Mouse (Mus musculus) neural tube, embryonic 10.5 days (tissue): ENCODE results near the gene Tmem117.

Experiments
- DNase-seq: peaks from one replicate; pipeline ENCODE4 v3.0.0-alpha.2; 2017; ENCODE audit warnings: low spot score; ENCODE audit errors: extremely low spot score

Tmem117 gene

DNA sequence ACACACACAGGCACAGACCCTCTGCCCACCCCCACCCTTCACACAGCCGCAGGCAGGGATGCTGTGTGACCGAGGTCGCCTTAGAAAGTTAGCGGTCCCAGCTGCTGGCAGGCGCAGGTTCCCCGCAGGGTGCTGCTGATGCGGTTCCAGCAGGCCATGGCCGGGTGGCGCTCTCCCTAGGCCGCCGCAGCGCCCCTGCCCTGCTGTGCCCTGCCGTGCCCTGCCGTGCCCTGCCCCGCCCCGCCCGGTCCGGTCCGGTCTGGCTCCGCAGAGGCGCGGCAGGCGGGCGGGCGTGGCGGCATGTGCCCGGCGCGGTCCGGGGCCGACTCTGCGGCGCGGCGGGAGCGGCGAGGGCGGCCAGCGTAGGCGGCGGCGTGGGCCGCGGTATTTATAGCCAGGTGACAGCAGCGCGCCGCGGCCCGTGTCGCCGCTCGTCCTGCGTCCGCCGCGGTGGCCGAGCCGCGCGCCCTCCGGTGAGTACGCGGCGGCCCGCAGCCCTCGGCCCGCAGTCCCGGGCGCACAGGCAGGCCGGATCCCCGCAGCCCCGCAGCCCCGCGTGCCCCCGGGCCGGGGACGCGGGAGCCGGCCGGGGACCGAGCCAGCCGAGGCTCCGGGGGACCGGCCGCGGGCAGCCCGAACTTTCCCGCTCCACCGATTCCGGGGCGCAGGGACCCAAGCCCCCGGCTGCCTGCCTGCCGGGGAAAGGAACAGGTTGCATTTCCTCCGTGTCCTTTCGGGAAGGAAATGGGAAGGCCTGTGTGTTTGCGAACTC lies at the start of gene Tmem117:
Gene Tmem117, plus strand, starts transcription at position 403 of the 772 bp plus-strand sequence.
- peak; percentile 62 for DNase-seq

DNA sequence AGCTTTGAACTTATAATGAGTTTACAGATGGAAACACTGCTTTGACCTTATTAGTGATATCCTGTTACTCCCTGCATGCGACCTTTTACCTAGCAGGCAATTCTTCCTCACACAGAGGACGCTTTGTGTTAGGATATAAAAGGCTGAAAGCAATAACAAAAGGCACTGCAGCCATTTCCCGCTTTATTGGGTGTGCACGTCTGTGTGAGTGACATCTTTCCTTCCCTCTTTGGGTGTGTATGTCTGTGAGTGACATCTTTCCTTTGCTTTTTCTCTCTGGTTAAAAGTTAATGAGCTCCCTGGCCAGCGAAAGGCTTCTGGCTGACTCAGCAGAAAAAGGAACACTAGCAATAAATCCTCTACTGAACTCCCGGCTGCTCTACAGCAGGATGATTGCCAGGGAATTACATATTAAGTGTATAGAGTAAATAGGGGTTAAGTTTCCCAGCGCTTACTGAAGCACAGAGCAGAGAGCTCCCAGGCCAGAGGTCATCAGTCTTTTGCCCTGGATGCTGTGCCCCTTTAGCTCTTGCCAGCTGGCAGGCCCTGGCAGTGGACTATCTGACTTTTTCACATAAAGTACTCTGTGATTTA lies 46.9 kb upstream of the Tmem117 start:
- DNase-seq: no peak

DNA sequence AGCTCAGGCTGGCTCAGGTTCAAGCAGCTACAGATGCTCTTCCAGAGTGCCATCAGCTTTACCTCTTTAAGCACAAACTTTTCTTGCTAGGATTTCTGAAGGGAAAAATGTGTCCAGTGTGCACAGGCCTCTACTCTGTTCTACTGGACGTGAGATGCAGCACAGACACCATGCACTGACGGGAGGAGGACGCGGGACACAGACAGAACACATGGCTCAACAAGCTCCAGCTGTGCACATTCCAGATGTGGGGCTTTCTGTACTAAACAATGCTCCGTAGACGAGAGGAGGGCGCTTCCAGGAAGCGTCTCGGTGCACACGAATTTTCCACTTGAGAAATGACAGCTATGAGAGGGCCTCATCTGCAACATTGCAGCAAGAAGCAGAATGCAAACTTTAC lies 45.9 kb upstream of the Tmem117 start:
- DNase-seq: no peak

DNA sequence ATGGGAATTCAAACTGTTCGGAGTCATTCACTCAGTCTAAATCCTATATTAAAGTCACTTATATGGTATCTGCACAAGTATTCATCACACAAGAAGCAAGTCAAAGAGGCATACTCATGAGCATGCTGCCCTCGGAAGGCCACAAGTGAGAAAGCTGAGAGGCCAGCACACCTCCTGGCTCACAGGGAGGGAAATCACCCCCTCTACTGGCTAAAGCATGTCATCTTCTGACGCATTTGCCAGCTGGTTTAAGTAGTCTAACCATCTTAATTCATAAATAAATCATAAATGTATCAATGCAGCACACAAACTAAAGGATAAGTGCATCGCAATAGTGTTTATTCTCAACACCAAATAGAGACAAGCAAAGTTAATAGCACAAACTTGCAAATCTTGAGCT lies 44.3 kb upstream of the Tmem117 start:
- DNase-seq: no peak

DNA sequence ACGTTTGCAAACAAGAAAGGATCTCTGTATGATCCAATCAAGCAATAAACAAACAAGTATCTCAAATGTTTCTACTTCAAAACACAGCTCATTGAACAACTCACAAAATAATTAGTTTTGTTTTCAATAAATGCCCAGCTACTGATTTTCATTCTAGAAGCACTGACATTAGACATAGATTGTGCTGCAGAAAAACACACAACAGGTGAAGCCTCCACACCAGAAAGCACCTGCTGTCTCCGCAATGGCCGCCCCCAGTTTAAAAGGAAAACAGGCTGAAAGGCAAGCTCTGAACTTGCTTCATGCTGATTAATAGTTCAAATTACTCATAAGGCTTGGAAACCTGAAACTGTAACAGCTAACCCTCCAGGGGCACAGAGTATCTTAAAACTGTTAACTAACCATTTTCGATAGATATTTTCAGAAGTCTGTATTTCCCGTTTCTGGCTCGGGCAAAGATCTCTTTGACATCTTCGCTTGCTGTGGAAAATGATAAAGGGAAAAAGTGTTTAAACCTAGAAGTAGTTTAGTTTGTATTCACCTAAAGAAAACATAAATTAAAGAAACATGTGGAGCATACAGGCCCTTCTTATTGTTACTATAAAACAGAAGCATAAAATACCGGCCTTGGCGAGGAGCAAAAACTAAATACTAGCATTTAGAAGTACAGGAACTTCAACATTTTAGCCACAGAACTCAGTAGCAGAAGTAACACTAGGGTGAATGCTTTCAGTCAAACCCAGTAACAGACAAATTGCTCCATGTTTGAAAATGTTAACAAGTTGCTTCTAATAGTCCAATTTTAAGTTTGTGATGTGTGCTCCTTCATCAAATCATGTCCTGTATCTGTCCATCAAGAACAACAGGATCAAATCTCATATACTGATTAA lies 41.0 kb upstream of the Tmem117 start:
- DNase-seq: no peak

DNA sequence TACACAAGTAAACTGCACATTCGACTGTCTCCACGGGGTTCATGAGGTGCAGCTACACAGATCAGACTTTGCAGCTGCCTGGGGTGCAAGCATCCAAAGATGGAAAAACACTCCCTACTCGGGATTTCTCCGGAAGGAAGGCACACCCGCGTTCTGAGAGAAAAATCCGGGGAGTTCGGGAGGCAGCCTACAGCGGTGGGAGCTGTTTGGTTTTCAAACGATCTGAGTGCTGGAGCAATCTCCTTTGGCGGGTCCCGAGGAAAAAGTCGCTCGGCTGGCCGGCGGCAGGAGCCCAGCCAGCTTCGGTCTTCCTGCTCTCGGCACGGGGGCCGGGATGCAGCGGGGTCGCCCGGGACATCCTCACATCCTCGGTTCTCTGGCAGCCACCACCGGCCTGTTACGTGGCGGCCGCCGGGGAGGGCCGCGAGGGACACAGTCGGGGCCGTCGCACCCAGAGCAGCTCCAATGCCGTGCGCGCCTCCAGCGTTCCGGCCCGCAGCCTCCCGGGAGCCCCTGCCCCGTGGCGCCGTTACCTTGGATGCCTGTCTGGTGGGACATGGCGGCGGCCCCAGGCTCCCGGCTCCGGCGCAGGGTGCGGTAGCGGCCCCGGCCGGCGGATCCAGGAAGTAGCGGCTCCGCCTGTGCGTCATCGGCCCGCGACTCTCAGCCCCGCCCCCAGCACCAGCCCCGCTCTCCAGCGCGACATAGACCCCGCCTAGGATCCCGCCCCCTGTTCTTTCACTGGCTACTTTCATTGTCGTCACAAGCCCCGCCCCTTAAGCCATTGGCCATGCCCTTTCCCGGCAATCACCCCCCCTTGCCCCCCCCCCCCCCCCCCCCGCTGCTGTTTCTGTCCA lies 39.6 kb upstream of the Tmem117 start, which contains the start of gene Twf1:
Gene Twf1, minus strand, starts transcription at position 671 of the 857 bp plus-strand sequence.
- DNase-seq: peak; percentile 99

DNA sequence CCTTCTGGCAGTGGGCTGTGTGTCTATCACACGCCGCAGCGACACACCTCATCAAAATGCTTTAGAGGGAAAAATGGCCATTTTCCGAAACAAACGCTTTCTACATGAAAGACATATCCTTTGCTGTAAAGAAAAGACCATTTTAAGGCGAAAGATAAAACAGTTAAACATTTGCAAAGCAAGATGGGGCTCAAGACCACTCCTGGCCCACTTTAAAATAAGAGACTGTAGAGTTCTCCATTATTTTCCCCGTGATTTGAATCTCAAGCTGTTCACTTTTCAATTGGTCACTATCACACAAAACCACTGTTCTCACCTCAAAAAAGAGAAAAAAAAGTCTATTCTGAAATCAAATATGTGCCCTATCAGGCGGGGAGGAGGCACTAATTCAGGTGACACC lies 38.9 kb upstream of the Tmem117 start:
- DNase-seq: no peak

DNA sequence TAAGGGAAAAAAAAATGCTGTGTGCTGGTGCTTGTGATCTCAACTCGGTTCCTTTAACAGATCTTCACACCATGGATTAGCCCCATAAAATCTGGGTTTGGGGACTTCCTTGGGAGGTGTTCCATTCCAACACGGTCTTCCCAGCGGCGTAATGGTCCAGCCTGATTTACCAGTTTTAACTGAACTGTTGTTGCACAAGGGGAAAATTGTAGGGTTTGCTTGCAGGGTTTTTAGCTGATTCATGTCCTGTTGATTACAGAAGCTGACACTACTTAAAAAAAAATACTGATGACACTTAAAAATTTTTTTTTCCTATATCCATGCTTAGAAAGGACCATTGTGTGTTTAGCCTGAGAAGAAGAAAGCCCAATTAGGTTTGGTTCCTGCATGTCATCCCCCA lies 37.7 kb upstream of the Tmem117 start:
- no peak for DNase-seq

DNA sequence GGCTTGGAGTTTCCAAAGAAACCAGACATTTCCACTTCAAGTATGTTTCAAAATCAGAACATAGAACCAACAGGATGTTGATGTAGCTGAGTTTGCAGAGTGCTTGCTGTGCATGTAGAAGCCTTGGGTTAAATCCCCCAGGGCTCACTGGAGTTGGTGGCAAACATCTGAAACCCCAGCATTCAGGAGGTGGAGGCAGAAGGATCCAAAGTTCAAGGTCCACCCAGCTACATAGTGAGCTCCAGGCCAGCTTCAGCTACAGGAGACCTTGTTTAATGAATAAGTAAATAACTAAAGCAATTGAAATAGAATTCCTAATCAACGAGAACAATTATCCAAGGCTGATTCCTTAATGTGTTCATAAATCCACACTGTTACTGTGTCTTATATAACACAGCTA lies 35.4 kb upstream of the Tmem117 start:
- DNase-seq: no peak

DNA sequence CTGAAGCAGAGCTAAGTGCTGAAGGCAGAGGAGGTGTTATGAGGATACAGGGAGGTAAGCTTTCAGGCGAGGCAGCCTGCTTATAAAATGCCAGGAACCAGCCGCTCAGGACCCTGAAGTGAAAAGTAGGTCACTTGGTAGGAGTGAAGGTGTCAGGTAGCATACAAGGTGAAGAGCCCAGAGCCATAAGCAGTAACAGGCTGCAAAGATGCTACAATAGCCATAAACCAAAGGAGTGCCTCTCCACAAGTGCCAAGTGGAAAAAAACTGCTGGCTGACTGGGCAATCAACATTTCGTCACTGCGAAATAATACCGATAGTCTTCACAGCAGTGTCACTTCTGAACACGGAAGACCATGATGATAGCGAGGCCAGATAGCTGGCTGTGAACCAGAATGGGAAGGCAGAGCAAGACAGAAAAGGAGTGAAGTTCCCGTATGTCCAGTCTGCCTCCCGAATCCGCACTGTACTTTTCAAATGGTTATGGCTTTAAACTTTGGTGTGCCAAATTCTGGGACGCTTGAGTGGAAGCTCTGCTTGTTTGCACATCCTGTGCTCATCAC lies 28.8 kb upstream of the Tmem117 start:
- DNase-seq: no peak

DNA sequence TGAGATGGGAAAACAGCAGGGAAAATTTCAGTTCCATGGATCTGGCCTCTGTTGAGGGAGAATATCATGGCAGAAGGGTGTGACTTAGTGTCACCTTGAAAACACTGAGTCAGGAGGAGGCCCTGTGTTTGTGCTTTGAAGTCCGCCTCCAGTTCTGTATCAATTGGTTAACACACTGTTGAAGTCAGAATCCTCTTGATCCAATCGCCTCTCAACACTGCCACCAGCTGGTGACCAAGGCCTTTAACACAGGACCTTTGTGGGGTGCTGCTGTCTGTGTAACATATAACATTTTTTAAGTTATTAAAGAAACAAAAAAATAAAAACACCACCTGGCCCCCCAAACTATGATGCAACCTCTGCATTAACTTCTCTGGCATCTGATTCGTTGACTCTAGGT lies 27.7 kb upstream of the Tmem117 start:
- DNase-seq: no peak

DNA sequence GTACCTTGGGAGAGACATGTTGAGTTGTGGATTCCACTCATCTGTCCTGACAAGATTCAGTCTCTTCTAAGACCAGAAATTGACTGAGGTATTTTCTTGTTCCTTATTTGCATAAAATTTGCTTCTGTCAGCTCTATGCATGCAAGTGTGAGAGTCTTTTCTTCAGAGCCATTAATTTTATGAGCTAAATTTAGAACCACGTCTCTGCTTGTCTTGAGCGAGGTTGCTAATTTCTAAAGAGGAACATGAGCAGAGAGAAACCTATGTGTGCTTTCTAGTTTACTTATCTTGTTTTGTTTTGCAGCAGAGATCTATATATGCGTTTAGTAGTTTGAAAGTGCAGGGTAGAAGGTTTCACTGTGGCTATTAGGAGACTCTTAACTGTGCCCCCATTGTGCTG lies 26.6 kb upstream of the Tmem117 start:
- DNase-seq: no peak

DNA sequence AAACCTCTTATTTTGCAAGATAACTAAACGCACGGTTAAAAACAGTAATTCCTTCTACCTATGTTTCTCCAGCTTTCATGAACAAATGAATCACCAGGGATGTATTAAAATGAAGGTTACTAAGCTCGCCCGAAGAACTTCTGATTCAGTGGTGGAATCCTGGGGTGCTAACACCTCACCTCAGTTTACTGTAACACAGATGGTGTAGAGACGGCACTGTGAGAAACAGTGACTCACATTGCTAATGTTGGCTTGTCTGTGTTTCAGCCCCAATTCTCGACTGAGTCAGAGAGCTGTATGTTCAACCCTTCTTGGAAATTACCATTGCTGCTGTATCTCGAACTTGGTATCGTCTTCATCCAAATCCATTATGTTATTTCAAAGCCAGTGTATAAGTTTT lies 21.3 kb upstream of the Tmem117 start:
- DNase-seq: no peak

DNA sequence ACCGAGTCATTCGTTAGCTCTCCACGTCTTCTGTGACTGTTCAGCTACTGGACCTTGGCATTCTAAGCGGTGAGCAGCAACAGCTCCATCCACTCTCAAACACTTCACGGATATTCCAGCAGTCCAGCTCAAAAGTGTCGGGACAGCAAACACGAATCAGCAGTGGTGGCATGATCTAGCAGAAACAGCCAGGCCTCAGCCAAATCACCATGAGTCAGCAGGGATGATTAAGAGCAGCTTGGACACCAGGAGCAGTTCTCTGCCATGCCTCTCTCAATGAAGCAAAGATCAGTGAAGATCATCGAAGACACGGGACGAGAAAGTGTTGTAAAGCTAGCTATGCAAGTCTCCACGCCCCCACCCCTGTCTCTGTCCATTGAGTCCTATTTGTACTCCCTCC lies 13.0 kb upstream of the Tmem117 start:
- DNase-seq: no peak

DNA sequence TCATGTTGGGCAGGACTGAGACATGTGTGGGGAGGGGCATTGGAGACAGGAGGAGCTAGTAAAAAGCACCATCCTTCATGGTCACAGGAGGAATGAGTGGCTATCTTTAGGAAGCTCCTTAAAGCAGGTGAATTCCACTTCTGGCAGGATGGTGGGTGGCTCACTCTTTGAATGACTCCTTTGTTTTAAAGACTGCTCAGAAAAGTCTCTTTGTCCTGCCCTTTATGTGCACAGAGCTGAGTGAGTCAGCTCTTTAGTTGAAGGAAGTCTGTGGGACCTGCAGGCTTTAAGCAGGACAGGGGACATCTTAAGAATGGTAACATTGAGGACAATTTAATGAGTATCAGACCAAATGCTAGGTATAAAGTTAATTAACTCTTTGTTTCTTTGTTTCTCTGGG lies 8.1 kb upstream of the Tmem117 start:
- no peak for DNase-seq

DNA sequence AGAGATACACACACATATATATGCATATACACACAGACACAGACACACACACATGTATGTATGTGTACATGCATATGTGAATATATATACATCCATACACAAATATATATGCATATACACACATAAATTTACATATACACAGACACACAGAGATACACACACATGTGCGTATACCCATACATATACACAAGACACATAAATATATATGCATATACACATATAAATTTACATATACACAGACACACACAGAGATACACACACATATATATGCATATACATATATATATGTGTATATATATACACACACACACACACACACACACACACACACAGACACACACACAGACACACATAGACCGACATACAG lies 586 bp upstream of the Tmem117 start:
- no peak for DNase-seq

DNA sequence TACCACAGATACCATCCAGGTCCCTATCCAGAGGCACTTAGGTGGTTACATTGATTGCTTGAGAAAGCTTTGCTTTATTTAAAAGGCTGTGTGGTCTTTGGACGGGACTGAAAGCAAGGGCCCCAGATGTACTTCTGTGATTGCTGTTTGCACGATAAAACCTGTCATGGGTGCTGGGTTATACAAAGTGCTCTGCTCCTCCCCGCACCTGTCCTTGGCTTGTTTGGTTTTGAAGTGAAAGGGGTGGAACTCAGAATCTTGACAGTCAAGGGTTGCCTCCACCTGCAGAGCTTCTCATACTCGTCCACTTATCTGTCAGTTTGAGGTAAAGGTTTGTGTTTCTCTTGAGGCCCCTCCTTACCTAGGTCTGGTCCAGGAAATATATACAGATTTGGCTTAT lies 1.5 kb downstream of the Tmem117 start:
- DNase-seq: no peak

DNA sequence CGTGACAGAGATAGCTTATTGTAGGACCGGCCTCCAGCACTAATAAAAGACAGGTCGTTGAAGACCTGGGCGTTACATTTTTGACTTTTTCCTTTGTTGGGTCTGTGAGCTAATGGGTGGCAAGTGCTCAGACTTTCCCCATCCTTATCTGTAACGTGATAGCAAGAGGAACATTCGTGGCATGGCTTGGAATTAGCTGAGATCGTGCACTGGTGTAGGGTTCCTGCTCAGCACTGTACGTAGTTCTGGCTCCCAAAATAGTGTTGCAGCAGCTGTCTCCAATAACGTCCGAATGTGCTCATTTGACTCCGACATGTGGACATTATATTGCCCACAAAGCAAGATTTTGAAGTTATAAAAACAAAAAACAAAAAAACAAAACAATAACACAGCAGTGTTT lies 5.5 kb downstream of the Tmem117 start:
- no peak for DNase-seq

DNA sequence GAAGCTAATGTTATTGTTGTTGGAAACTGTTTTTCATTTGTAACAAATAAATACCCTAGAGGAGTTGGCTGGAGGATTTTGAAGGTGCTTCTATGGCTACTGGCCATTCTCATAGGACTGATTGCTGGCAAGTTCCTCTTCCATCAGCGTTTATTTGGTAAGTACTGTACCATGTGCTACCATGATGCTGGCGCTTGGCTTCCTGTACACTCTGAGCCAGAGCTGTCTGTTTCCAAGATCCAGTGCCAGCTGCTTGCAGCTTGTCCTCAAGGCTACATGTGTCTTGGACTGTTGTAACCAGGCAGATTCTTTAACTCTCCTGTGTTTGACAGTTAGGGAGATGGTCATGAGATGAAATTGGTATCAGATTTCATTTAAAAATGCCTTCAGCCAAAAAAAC lies 9.2 kb downstream of the Tmem117 start:
- no peak for DNase-seq

DNA sequence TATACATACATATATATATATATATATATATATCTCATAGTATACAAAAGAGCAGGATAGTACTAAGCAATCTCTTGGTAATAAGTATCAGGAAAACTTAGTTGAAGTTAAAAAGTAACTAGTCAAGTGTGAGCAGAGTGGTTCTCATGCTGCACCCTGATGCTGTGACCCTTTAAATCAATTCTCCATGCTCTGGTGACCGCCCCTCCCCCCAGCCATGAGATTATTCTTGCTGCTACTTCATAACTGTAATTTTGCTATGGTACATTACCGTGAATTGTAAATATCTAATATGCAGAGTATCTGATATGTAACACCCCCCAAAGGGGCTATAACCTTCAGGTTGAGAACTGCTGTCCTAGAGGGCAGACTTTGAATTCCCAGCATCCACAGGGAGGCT lies 10.1 kb downstream of the Tmem117 start:
- DNase-seq: no peak

DNA sequence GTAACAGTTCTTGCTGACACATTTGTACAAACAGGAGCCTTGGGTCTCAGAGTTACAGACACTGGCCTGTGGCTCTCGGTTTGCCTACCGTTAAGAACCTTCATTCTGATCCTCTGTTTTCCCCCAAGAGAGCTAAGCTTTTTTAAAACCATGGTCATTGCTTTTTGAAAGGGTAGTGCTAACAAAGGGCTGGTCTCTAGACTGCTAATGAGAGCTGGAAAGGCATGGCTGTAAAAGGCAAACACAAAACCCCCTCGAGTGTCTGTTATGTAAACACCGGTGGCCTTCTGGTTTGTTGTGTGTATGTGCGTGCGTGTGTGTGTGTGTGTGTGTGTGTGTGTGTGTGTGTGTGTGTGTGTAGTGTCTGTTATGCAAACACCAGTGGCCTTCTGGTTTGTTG lies 17.0 kb downstream of the Tmem117 start:
- DNase-seq: no peak
